Mouse (Mus musculus) limb, embryonic 14.5 days (tissue): Measurements from ENCODE around the gene Gdpd5. TPM values are rescaled to one million over a fixed set of nuclear protein-coding genes. Genes with fewer than 3 reads are reported as not detected.

ENCODE experiments used
- ATAC-seq: fragments of 200-750 bp; cut with Nextera tagmentation; 2 replicates; pipeline ENCODE4 v1.8.0; 2017; ENCODE audit warnings: low read depth, moderate number of reproducible peaks, moderate TSS enrichment; ENCODE audit not compliant: low FRiP score
- DNase-seq: peaks from one replicate; pipeline ENCODE4 v3.0.0-alpha.2; 2015; ENCODE audit warnings: low spot score
- H3K27ac ChIP-seq: fragments of 300-500 bp; sonication (generic); replicated peaks from 2 replicates; pipeline ENCODE4 v1.5.1; 2014; ENCODE audit warnings: low read depth, mild to moderate bottlenecking, low read length, moderate library complexity, mixed read lengths
- H3K27me3 ChIP-seq: fragments of 300-500 bp; sonication (generic); 2 replicates; pipeline ENCODE4 v1.6.1; 2014; ENCODE audit warnings: low read length, mixed read lengths; ENCODE audit not compliant: control insufficient read depth, insufficient read depth
- H3K36me3 ChIP-seq: fragments of 300-500 bp; sonication (generic); 2 replicates; pipeline ENCODE4 v1.6.1; 2014; ENCODE audit warnings: mild to moderate bottlenecking, low read length, moderate library complexity, mixed read lengths; ENCODE audit not compliant: control insufficient read depth, insufficient read depth
- H3K4me1 ChIP-seq: fragments of 300-500 bp; sonication (generic); 2 replicates; pipeline ENCODE4 v1.6.1; 2014; ENCODE audit warnings: antibody characterized with exemption, low read length, mixed read lengths; ENCODE audit not compliant: control insufficient read depth, insufficient read depth
- H3K4me2 ChIP-seq: fragments of 300-500 bp; sonication (generic); replicated peaks from 2 replicates; pipeline ENCODE4 v1.6.1; 2014; ENCODE audit warnings: low read depth, mild to moderate bottlenecking, low read length, moderate library complexity; ENCODE audit not compliant: severe bottlenecking
- H3K4me3 ChIP-seq: fragments of 300-500 bp; sonication (generic); replicated peaks from 2 replicates; pipeline ENCODE4 v1.5.1; 2014; ENCODE audit warnings: low read length
- H3K9ac ChIP-seq: fragments of 300-500 bp; sonication (generic); 2 replicates; pipeline ENCODE4 v1.6.1; 2014; ENCODE audit warnings: mild to moderate bottlenecking, low read depth, low read length, moderate library complexity; ENCODE audit not compliant: severe bottlenecking
- H3K9me3 ChIP-seq: fragments of 300-500 bp; sonication (generic); 2 replicates; pipeline ENCODE4 v1.6.1; 2016; ENCODE audit warnings: low read length; ENCODE audit not compliant: control insufficient read depth
- POLR2A ChIP-seq: fragments of 200-500 bp; IDR thresholded peaks from 2 replicates; pipeline ENCODE4 v1.8.0; 2012; ENCODE audit warnings: inconsistent platforms, mild to moderate bottlenecking, moderate library complexity, borderline replicate concordance; ENCODE audit not compliant: insufficient read depth, insufficient read length; ENCODE audit errors: extremely low read depth
- WGBS: fragments of 180-500 bp; shearing (Covaris S2); extraction: QIAGEN DNeasy Blood & Tissue Kit; methylation state at CpG from one replicate; pipeline ENCODE4 v1.1.7; 2014; 5-methylcytosine and 5-hydroxymethylcytosine counted together
- polyA plus RNA-seq, 2 experiments: library from polyadenylated mRNA; depleted of rRNA in 1 of 2; stranded (reverse) in 1 of 2; unstranded in 1 of 2; fragments of >200 nt; fragmentation: Nextera tagmentation in 1 of 2; extraction: Ambion mirVana in 1 of 2; gene quantifications; 2 replicates each; pipeline versions ENCODE4 v1.2.1 to v1.2.3; 2012 to 2014

Gene Gdpd5
- polyA plus RNA-seq, 2 experiments, result 11.8 to 14.5 TPM

- Histone ChIP-seq H3K36me3 (no peaks in the 10 kb centered on the region), H3K27me3 (no peaks in the 10 kb centered on the region), H3K27ac (no peak overlapping the region), H3K4me2 (no peak overlapping the region), H3K9me3 (no peaks in the 10 kb centered on the region), H3K9ac (no peak overlapping the region), H3K4me3 (no peak overlapping the region), H3K4me1 (no peaks in the 10 kb centered on the region)
- 4% methylated on average over 4 of the region's 4 CpGs for WGBS
- no peak for ATAC-seq
- peak; percentile 61 for DNase-seq
- no peak for TF ChIP-seq POLR2A
Measured at GRCm38 (mm10) chr7:99375455-99375854, 5.8 kb upstream of the Gdpd5 start.

DNA sequence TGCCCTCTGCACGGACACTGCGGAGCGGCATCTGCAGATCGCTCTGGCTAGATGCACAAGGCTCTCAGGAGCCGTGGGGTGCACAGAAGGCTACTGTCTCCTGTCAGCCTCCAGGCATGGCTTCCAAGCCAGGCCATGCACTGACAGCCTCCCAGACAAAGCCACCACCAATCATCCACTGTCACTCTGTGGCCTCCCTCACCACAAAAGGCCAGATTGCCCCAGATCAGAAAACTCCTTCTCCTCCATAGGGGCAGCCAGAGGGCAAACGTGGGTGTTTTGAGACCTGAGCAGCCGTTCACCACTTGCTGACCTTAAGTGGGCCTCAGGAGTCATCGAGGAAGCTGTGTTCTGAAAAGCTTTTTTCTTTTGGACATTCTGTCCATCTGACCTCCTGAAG lies 2.3 kb upstream of the Gdpd5 start:
- TF ChIP-seq POLR2A, result no peak
- Histone ChIP-seq H3K36me3 (no peaks in the 10 kb centered on the region), H3K9ac (no peak overlapping the region), H3K27ac (no peak overlapping the region), H3K9me3 (no peaks in the 10 kb centered on the region), H3K4me1 (peaks cover 19% of the 10 kb centered on the region), H3K4me2 (no peak overlapping the region), H3K4me3 (no peak overlapping the region), H3K27me3 (no peaks in the 10 kb centered on the region)
- ATAC-seq, result no peak
- DNase-seq, result no peak
- 70% methylated on average over 8 of the region's 8 CpGs for WGBS

- no peaks in the 10 kb centered on the region for H3K9me3 ChIP-seq
- DNase-seq (peak; percentile 78), ATAC-seq (peak; percentile 76)
- TF ChIP-seq POLR2A, result 0 out of 2 replicates have a peak, but pooled peaks have one; percentile 98
- no peaks in the 10 kb centered on the region for H3K36me3 ChIP-seq
- no peaks in the 10 kb centered on the region for H3K27me3 ChIP-seq
- peak overlapping the region; percentile 93 for H3K4me2 ChIP-seq
- peak overlapping the region; percentile 64 for H3K9ac ChIP-seq
- peak overlapping the region; percentile 89 for H3K27ac ChIP-seq
- WGBS, result under 1% methylated on average over 24 of the region's 24 CpGs
- peak overlapping the region; percentile 69 for H3K4me3 ChIP-seq
- peaks cover 31% of the 10 kb centered on the region for H3K4me1 ChIP-seq
Measured at GRCm38 (mm10) chr7:99380491-99381213, 562 bp upstream of the Gdpd5 start.

DNA sequence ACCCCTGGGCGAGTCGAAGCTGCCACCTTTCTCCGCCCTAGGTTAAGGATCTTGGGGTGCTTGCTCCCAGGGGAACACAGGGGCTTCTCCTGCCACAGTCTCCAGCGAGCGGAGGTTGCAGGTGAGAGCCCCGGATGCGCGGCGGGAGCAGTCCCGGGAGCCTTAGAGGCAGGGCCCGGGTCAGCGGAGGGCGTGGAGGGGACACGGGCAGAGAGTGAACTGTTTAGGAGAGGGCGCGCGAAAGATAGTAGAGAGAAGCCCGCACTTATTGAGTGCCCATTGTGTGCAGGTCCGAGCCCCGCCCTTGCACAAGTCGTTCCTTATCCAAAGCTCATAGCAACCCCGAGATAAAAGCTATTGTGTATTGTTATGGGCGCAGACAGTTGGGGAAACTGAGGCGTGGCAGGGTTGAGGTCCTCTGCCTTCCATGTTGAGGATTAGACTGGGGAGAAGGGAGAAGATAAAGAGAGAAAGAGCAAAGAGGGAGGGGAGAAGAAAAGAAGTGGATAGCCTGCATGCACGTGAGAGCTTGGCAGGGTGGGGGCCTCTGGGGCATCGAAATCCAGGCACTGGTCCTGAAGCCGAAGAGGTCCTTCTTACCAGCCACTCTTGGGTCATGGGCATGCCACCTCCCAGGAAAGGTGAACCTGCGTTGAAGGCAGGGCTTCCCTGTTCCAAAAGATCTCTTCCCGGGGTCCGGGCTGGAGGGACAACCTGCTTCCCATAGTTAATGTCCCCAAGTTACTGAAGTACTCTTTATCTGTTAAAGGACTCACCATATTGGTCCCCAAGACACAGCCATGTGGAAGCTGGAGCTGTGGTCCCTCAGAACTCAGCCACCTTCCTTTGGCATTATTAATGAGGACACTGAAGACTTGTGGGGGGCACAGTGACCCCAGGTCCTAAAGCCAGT lies 1.1 kb downstream of the Gdpd5 start:
- Histone ChIP-seq H3K27ac (no peak overlapping the region), H3K27me3 (no peaks in the 10 kb centered on the region), H3K9me3 (no peaks in the 10 kb centered on the region), H3K4me2 (peak overlapping the region; percentile 93), H3K36me3 (0 out of 2 replicates have a peak, but pooled peaks cover 3% of the 10 kb centered on the region), H3K4me1 (peaks cover 31% of the 10 kb centered on the region), H3K9ac (peak overlapping the region; percentile 67), H3K4me3 (peak overlapping the region; percentile 69)
- DNase-seq (no peak), ATAC-seq (no peak)
- TF ChIP-seq POLR2A, result no peak
- whole genome bisulfite sequencing, result 11% methylated on average over 30 of the region's 30 CpGs

GRCm38 (mm10) chr7:99383246-99383645 lies 2.0 kb downstream of the Gdpd5 start:
- DNase-seq, result no peak
- no peak overlapping the region for H3K27ac ChIP-seq
- H3K4me3 ChIP-seq, result peak overlapping the region; percentile 69
- no peak overlapping the region; the same call in 1 of the 2 replicates for H3K9ac ChIP-seq
- peak overlapping the region; percentile 93 for H3K4me2 ChIP-seq
- peaks cover 10% of the 10 kb centered on the region; the same call in 1 of the 2 replicates for H3K36me3 ChIP-seq
- no peak for TF ChIP-seq POLR2A
- H3K4me1 ChIP-seq, result peaks cover 31% of the 10 kb centered on the region
- WGBS, result 49% methylated on average over 5 of the region's 5 CpGs
- no peaks in the 10 kb centered on the region for H3K27me3 ChIP-seq
- no peak for ATAC-seq
- no peaks in the 10 kb centered on the region for H3K9me3 ChIP-seq
